Mouse (Mus musculus) MEL (cell line): ENCODE results near the gene Stx1a. TPM values are rescaled to one million over a fixed set of nuclear protein-coding genes. Genes with fewer than 3 reads are reported as not detected.
A peak's percentile ranks its signal among the peaks of the same experiment; 100 is the strongest.

Experiments
- DNase-seq: peaks from one replicate; pipeline ENCODE4 v3.0.0; 2011; ENCODE audit warnings: low read depth, low spot score
- H3K27ac ChIP-seq: 2 replicates; pipeline ENCODE4 v1.5.1; 2012; ENCODE audit warnings: low read depth, mild to moderate bottlenecking, control low read depth, low read length, moderate library complexity; ENCODE audit not compliant: control insufficient read depth
- H3K27me3 ChIP-seq, 2 experiments: fragments of 150-350 bp in 1 of 2; sonication (generic) in 1 of 2; 2 replicates each; pipeline ENCODE4 v1.6.1; 2012; ENCODE audit warnings: low read length in 2 of 2, mild to moderate bottlenecking in 2 of 2, improper control_type of control experiment in 1 of 2, moderate library complexity in 1 of 2; ENCODE audit not compliant: insufficient read depth in 2 of 2, control insufficient read depth in 1 of 2
- H3K36me3 ChIP-seq, 2 experiments: 2 replicates each; pipeline ENCODE4 v1.6.1; 2012 to 2014; ENCODE audit warnings: low read length in 2 of 2, improper control_type of control experiment in 1 of 2, inconsistent platforms in 1 of 2, mild to moderate bottlenecking in 1 of 2; ENCODE audit not compliant: insufficient read depth in 2 of 2, control insufficient read depth in 1 of 2
- H3K4me1 ChIP-seq, 2 experiments: fragments of 150-350 bp in 1 of 2; sonication (generic) in 1 of 2; 2 replicates each; pipeline ENCODE4 v1.6.1; 2012; ENCODE audit warnings: low read length in 2 of 2, improper control_type of control experiment in 1 of 2, mild to moderate bottlenecking in 1 of 2; ENCODE audit not compliant: insufficient read depth in 2 of 2, control insufficient read depth in 1 of 2
- H3K4me3 ChIP-seq, 2 experiments: fragments of 150-350 bp in 1 of 2; sonication (generic) in 1 of 2; 2 replicates each; pipeline ENCODE4 v1.5.1; 2012; ENCODE audit warnings: low read depth in 2 of 2, low read length in 2 of 2, mild to moderate bottlenecking in 2 of 2, moderate library complexity in 2 of 2, control low read depth in 1 of 2, improper control_type of control experiment in 1 of 2; ENCODE audit not compliant: control insufficient read depth in 1 of 2, insufficient read depth in 1 of 2
- H3K79me2 ChIP-seq: 2 replicates; pipeline ENCODE4 v1.6.1; 2012; ENCODE audit warnings: mild to moderate bottlenecking, low read length, moderate library complexity; ENCODE audit not compliant: control insufficient read depth, poor library complexity, insufficient read depth
- H3K9ac ChIP-seq: 2 replicates; pipeline ENCODE4 v1.6.1; 2012; ENCODE audit warnings: low read depth, mild to moderate bottlenecking, control low read depth, low read length, moderate library complexity; ENCODE audit not compliant: control insufficient read depth, poor library complexity, severe bottlenecking
- H3K9me3 ChIP-seq: fragments of 150-350 bp; sonication (generic); replicated peaks from 2 replicates; pipeline ENCODE4 v1.6.1; 2012; ENCODE audit warnings: mild to moderate bottlenecking, low read length, improper control_type of control experiment, moderate library complexity; ENCODE audit not compliant: insufficient read depth
- BHLHE40 ChIP-seq: IDR thresholded peaks from 2 replicates; pipeline ENCODE4 v1.6.1; 2012; ENCODE audit warnings: low read depth, mild to moderate bottlenecking, inconsistent platforms, low read length, improper control_type of control experiment, borderline replicate concordance
- CTCF ChIP-seq, 3 experiments: IDR thresholded peaks in 2 of 3; conservative IDR thresholded peaks in 1 of 3; 2 replicates each; pipeline ENCODE4 v1.5.1; 2011 to 2012; ENCODE audit warnings: low read length in 3 of 3, low read depth in 2 of 3, mild to moderate bottlenecking in 2 of 3, improper control_type of control experiment in 1 of 3, inconsistent platforms in 1 of 3, mixed read lengths in 1 of 3, moderate library complexity in 1 of 3; ENCODE audit not compliant: control insufficient read depth in 1 of 3, insufficient read depth in 1 of 3, poor library complexity in 1 of 3, severe bottlenecking in 1 of 3
- E2F4 ChIP-seq: IDR thresholded peaks from 2 replicates; pipeline ENCODE4 v1.6.1; 2011; ENCODE audit warnings: low read depth, low read length, improper control_type of control experiment, borderline replicate concordance
- ELF1 ChIP-seq: IDR thresholded peaks from 2 replicates; pipeline ENCODE4 v1.6.1; 2014; ENCODE audit warnings: low read depth, mild to moderate bottlenecking, inconsistent platforms, low read length, improper control_type of control experiment, moderate library complexity
- EP300 ChIP-seq, 2 experiments: IDR thresholded peaks; 2 replicates each; pipeline ENCODE4 v1.6.1; 2011; ENCODE audit warnings: improper control_type of control experiment in 2 of 2, low read length in 2 of 2, low read depth in 1 of 2, mild to moderate bottlenecking in 1 of 2
- ETS1 ChIP-seq: IDR thresholded peaks from 2 replicates; pipeline ENCODE4 v1.6.1; 2012; ENCODE audit warnings: low read depth, mild to moderate bottlenecking, inconsistent platforms, low read length, improper control_type of control experiment, moderate library complexity
- GABPA ChIP-seq: IDR thresholded peaks from 2 replicates; pipeline ENCODE4 v1.6.1; 2012; ENCODE audit warnings: low read depth, mild to moderate bottlenecking, inconsistent platforms, low read length, improper control_type of control experiment, moderate library complexity
- GATA1 ChIP-seq: IDR thresholded peaks from 2 replicates; pipeline ENCODE4 v1.6.1; 2011; ENCODE audit warnings: low read depth, low read length, improper control_type of control experiment
- JUND ChIP-seq: IDR thresholded peaks from 2 replicates; pipeline ENCODE4 v1.6.1; 2011; ENCODE audit warnings: low read depth, mild to moderate bottlenecking, improper control_type of control experiment, low read length
- KAT2A ChIP-seq: conservative IDR thresholded peaks from 2 replicates; pipeline ENCODE4 v1.6.1; 2012; ENCODE audit warnings: low read depth, low read length, improper control_type of control experiment, inconsistent platforms
- MAX ChIP-seq: IDR thresholded peaks from 2 replicates; pipeline ENCODE4 v1.6.1; 2011; ENCODE audit warnings: low read length, improper control_type of control experiment
- MAZ ChIP-seq: IDR thresholded peaks from 2 replicates; pipeline ENCODE4 v1.6.1; 2012; ENCODE audit warnings: low read depth, mild to moderate bottlenecking, inconsistent platforms, low read length, improper control_type of control experiment
- MEF2A ChIP-seq: IDR thresholded peaks from 2 replicates; pipeline ENCODE4 v1.6.1; 2014; ENCODE audit warnings: low read depth, mild to moderate bottlenecking, inconsistent platforms, low read length, improper control_type of control experiment; ENCODE audit not compliant: poor library complexity, insufficient replicate concordance, severe bottlenecking; ENCODE audit errors: extremely low read depth
- MXI1 ChIP-seq: IDR thresholded peaks from 2 replicates; pipeline ENCODE4 v1.6.1; 2011; ENCODE audit warnings: mild to moderate bottlenecking, low read depth, low read length, improper control_type of control experiment
- NRF1 ChIP-seq: IDR thresholded peaks from 2 replicates; pipeline ENCODE4 v1.6.1; 2014; ENCODE audit warnings: low read depth, mild to moderate bottlenecking, inconsistent platforms, low read length, improper control_type of control experiment, moderate library complexity; ENCODE audit not compliant: poor library complexity, insufficient read depth, severe bottlenecking
- POLR2A ChIP-seq, 2 experiments: IDR thresholded peaks; 2 replicates each; pipeline ENCODE4 v1.6.1; 2011 to 2012; ENCODE audit warnings: low read length in 2 of 2, mild to moderate bottlenecking in 2 of 2, control low read depth in 1 of 2, improper control_type of control experiment in 1 of 2, low read depth in 1 of 2, moderate library complexity in 1 of 2; ENCODE audit not compliant: control insufficient read depth in 1 of 2, insufficient read depth in 1 of 2, poor library complexity in 1 of 2
- POLR2AphosphoS2 ChIP-seq: IDR thresholded peaks from 2 replicates; pipeline ENCODE4 v1.6.1; 2011; ENCODE audit warnings: low read length, improper control_type of control experiment
- POLR2AphosphoS5 ChIP-seq: IDR thresholded peaks from 2 replicates; pipeline ENCODE4 v1.6.1; 2012; ENCODE audit warnings: low read depth, borderline replicate concordance, mild to moderate bottlenecking, inconsistent platforms, low read length, moderate library complexity, mixed read lengths
- RCOR1 ChIP-seq: IDR thresholded peaks from 2 replicates; pipeline ENCODE4 v1.6.1; 2012; ENCODE audit warnings: low read depth, mild to moderate bottlenecking, inconsistent platforms, low read length, improper control_type of control experiment
- SIN3A ChIP-seq: IDR thresholded peaks from 2 replicates; pipeline ENCODE4 v1.6.1; 2012; ENCODE audit warnings: low read length, improper control_type of control experiment, inconsistent platforms
- SMC3 ChIP-seq: IDR thresholded peaks from 2 replicates; pipeline ENCODE4 v1.6.1; 2011; ENCODE audit warnings: low read depth, low read length, improper control_type of control experiment
- TAL1 ChIP-seq: IDR thresholded peaks from 2 replicates; pipeline ENCODE4 v1.6.1; 2012; ENCODE audit warnings: mild to moderate bottlenecking, inconsistent platforms, low read length, moderate library complexity, mixed read lengths
- TCF12 ChIP-seq: IDR thresholded peaks from 2 replicates; pipeline ENCODE4 v1.6.1; 2014; ENCODE audit warnings: low read depth, mild to moderate bottlenecking, inconsistent platforms, low read length, improper control_type of control experiment, moderate library complexity
- UBTF ChIP-seq: IDR thresholded peaks from 2 replicates; pipeline ENCODE4 v1.6.1; 2012; ENCODE audit warnings: low read depth, mild to moderate bottlenecking, inconsistent platforms, low read length, improper control_type of control experiment, moderate library complexity, borderline replicate concordance; ENCODE audit not compliant: insufficient read depth
- USF1 ChIP-seq: IDR thresholded peaks from 2 replicates; pipeline ENCODE4 v1.6.1; 2014; ENCODE audit warnings: low read depth, mild to moderate bottlenecking, inconsistent platforms, low read length, improper control_type of control experiment, moderate library complexity
- USF2 ChIP-seq, 2 experiments: IDR thresholded peaks; 2 replicates each; pipeline ENCODE4 v1.6.1; 2011 to 2012; ENCODE audit warnings: improper control_type of control experiment in 2 of 2, low read length in 2 of 2, borderline replicate concordance in 1 of 2, inconsistent platforms in 1 of 2, low read depth in 1 of 2, mild to moderate bottlenecking in 1 of 2; ENCODE audit not compliant: insufficient read depth in 1 of 2
- ZKSCAN1 ChIP-seq: IDR thresholded peaks from 2 replicates; pipeline ENCODE4 v1.6.1; 2012; ENCODE audit warnings: low read depth, mild to moderate bottlenecking, inconsistent platforms, low read length, improper control_type of control experiment, moderate library complexity
- ZMIZ1 ChIP-seq: IDR thresholded peaks from 2 replicates; pipeline ENCODE4 v1.6.1; 2012; ENCODE audit warnings: low read depth, mild to moderate bottlenecking, inconsistent platforms, low read length, improper control_type of control experiment, moderate library complexity
- ZNF384 ChIP-seq: IDR thresholded peaks from 2 replicates; pipeline ENCODE4 v1.6.1; 2012; ENCODE audit warnings: low read depth, mild to moderate bottlenecking, inconsistent platforms, low read length, improper control_type of control experiment
- polyA plus RNA-seq, 2 experiments: library from polyadenylated mRNA; stranded (reverse) in 1 of 2; unstranded in 1 of 2; fragments of >175 nt in 1 of 2; fragments of >200 nt in 1 of 2; gene quantifications; 2 replicates each; pipeline versions ENCODE4 v1.2.1 to v1.2.4; 2012; ENCODE audit warnings: low replicate concordance in 2 of 2, low read depth in 1 of 2; ENCODE audit not compliant: insufficient read length in 2 of 2, insufficient read depth in 1 of 2, missing spikeins in 1 of 2
- total RNA-seq: library from RNA; depleted of rRNA; stranded (reverse); fragments of 300-350 nt; gene quantifications from 2 replicates; pipeline ENCODE4 v1.2.3, GENCODE M21; 2012

Stx1a gene
- total and polyA plus RNA-seq, 3 experiments: 3.3 to 6.0 TPM; not detected in 1

- peak; percentile 37; the same call in 1 of the 2 replicates for TF ChIP-seq BHLHE40
- peak; percentile 68 for TF ChIP-seq MAX
- peak; percentile 92 for TF ChIP-seq USF1
- 0 out of 2 replicates have a peak, but pooled peaks have one; percentile 4 for TF ChIP-seq NRF1
Observed at GRCm38 (mm10) chr5:135008671-135009589, 14.4 kb upstream of the Stx1a start, which contains the start of gene Abhd11 (continued).

GRCm38 (mm10) chr5:135009590-135010319 lies 13.5 kb upstream of the Stx1a start:
- peak; percentile 94 for DNase-seq
- H3K9ac ChIP-seq: peak overlapping the region; percentile 93
- H3K79me2 ChIP-seq: peaks cover 5% of the 10 kb centered on the region; the same call in 1 of the 2 replicates
- H3K36me3 ChIP-seq: peaks cover 0 to 3% of the 10 kb centered on the region in 2 experiments; a peak in 2 of 4 replicates
- peak overlapping the region; percentile 92 for H3K27ac ChIP-seq
- peak overlapping the region; percentile 85 to 97 for H3K4me3 ChIP-seq
- H3K9me3 ChIP-seq: no peaks in the 10 kb centered on the region
- H3K4me1 ChIP-seq: peaks cover 2 to 14% of the 10 kb centered on the region in 2 experiments; a peak in 3 of 4 replicates
- H3K27me3 ChIP-seq: peaks cover 4 to 6% of the 10 kb centered on the region in 2 experiments; a peak in 3 of 4 replicates
- TF ChIP-seq GABPA (no peak), E2F4 (no peak), MAZ (peak; percentile 89), TCF12 (no peak), SMC3 (no peak), NRF1 (peak; percentile 84), POLR2A (IDR thresholded peaks at IDR 0.05; ENCODE audit: control insufficient read depth in 1 of 2, insufficient read depth in 1 of 2, low read depth in 1 of 2, low read length in 2 of 2, poor library complexity in 1 of 2) (peak in 1 of 2 experiments; percentile 83; a peak in 3 of 4 replicates), USF1 (no peak), POLR2AphosphoS2 (peak; percentile 63), MXI1 (peak; percentile 85), POLR2AphosphoS5 (no peak), RCOR1 (no peak), ELF1 (peak; percentile 54; the same call in 1 of the 2 replicates), KAT2A (no peak), JUND (no peak), ZKSCAN1 (no peak), ZNF384 (no peak), TAL1 (no peak), USF2 (IDR thresholded peaks at IDR 0.05; ENCODE audit: borderline replicate concordance in 1 of 2, insufficient read depth in 1 of 2, low read depth in 1 of 2, low read length in 2 of 2) (no peak), GATA1 (no peak), CTCF (IDR thresholded peaks at IDR 0.05 in 2 of 3, conservative IDR thresholded peaks at IDR 0.05 in 1 of 3; ENCODE audit: control insufficient read depth in 1 of 3, insufficient read depth in 1 of 3, low read depth in 2 of 3, low read length in 3 of 3, poor library complexity in 1 of 3, severe bottlenecking in 1 of 3) (no peak), MAX (peak; percentile 92), BHLHE40 (no peak), ZMIZ1 (no peak), MEF2A (no peak), SIN3A (peak; percentile 60; the same call in 1 of the 2 replicates), EP300 (IDR thresholded peaks at IDR 0.05; ENCODE audit: low read depth in 1 of 2, low read length in 2 of 2) (no peak; a peak in 1 of 4 replicates), UBTF (no peak), ETS1 (no peak)
